Mouse (Mus musculus) hindbrain, embryonic 16.5 days (tissue): ENCODE measurements at regions not wholly inside any gene's neighbourhood (a gene's known extent, or its start where the extent isn't known, plus 50 kb on each side); places are given as distances from the start of the nearest gene placed in this dataset.

Experiments used
- ATAC-seq: fragments of 200-750 bp; cut with Nextera tagmentation; 2 replicates; pipeline ENCODE4 v1.8.0; 2017; ENCODE audit warnings: moderate TSS enrichment, moderate library complexity
- H3K27ac ChIP-seq: fragments of 300-500 bp; sonication (generic); 2 replicates; pipeline ENCODE4 v1.5.1; 2014; ENCODE audit warnings: low read depth, mild to moderate bottlenecking, control low read depth, low read length, moderate library complexity
- H3K27me3 ChIP-seq: fragments of 300-500 bp; sonication (generic); replicated peaks from 2 replicates; pipeline ENCODE4 v1.6.1; 2014; ENCODE audit warnings: low read length; ENCODE audit not compliant: control insufficient read depth, insufficient read depth
- H3K36me3 ChIP-seq: fragments of 300-500 bp; sonication (generic); 2 replicates; pipeline ENCODE4 v1.6.1; 2014; ENCODE audit warnings: mild to moderate bottlenecking, low read length, moderate library complexity, mixed read lengths; ENCODE audit not compliant: control insufficient read depth, insufficient read depth
- H3K4me1 ChIP-seq: fragments of 300-500 bp; sonication (generic); 2 replicates; pipeline ENCODE4 v1.6.1; 2014; ENCODE audit warnings: low read depth, low read length; ENCODE audit not compliant: control insufficient read depth, insufficient read depth
- H3K4me2 ChIP-seq: fragments of 300-500 bp; sonication (generic); 2 replicates; pipeline ENCODE4 v1.6.1; 2014; ENCODE audit warnings: mild to moderate bottlenecking, low read length, control low read depth, moderate library complexity
- H3K4me3 ChIP-seq: fragments of 300-500 bp; sonication (generic); 2 replicates; pipeline ENCODE4 v1.5.1; 2014; ENCODE audit warnings: mild to moderate bottlenecking, low read length, control low read depth, moderate library complexity
- H3K9ac ChIP-seq: fragments of 300-500 bp; sonication (generic); 2 replicates; pipeline ENCODE4 v1.6.1; 2014; ENCODE audit warnings: low read depth, mild to moderate bottlenecking, control low read depth, low read length, moderate library complexity
- H3K9me3 ChIP-seq: fragments of 300-500 bp; sonication (generic); 2 replicates; pipeline ENCODE4 v1.6.1; 2014; ENCODE audit warnings: mild to moderate bottlenecking, low read length, moderate library complexity; ENCODE audit not compliant: control insufficient read depth
- WGBS: fragments of 180-500 bp; shearing (Covaris S2); extraction: QIAGEN DNeasy Blood & Tissue Kit; methylation state at CpG from one replicate; pipeline ENCODE4 v1.1.7; 2014; 5-methylcytosine and 5-hydroxymethylcytosine counted together

GRCm38 (mm10) chr7:68582540-68583325, 166.3 kb downstream of the Arrdc4 start:
- no peak overlapping the region for H3K4me2 ChIP-seq
- peaks cover 6% of the 10 kb centered on the region; the same call in 1 of the 2 replicates for H3K27me3 ChIP-seq
- no peaks in the 10 kb centered on the region for H3K36me3 ChIP-seq
- no peaks in the 10 kb centered on the region for H3K9me3 ChIP-seq
- H3K4me3 ChIP-seq, result no peak overlapping the region
- no peak overlapping the region for H3K9ac ChIP-seq
- no peak overlapping the region for H3K27ac ChIP-seq
- 75% methylated on average over 13 of the region's 13 CpGs for WGBS
- no peak for ATAC-seq
- no peaks in the 10 kb centered on the region for H3K4me1 ChIP-seq

- Histone ChIP-seq H3K4me3 (no peak overlapping the region), H3K4me1 (no peaks in the 10 kb centered on the region), H3K27me3 (peaks cover 6% of the 10 kb centered on the region; the same call in 1 of the 2 replicates), H3K9me3 (no peaks in the 10 kb centered on the region), H3K9ac (no peak overlapping the region), H3K27ac (no peak overlapping the region), H3K36me3 (no peaks in the 10 kb centered on the region), H3K4me2 (no peak overlapping the region)
- ATAC-seq, result no peak
- whole genome bisulfite sequencing, result 45% methylated on average over 4 of the region's 4 CpGs
These were observed 168.4 kb downstream of the Arrdc4 start for GRCm38 (mm10) chr7:68580650-68581049.

- Histone ChIP-seq H3K4me3 (peak overlapping the region; percentile 28), H3K4me2 (peak overlapping the region; percentile 59), H3K36me3 (no peaks in the 10 kb centered on the region), H3K9ac (no peak overlapping the region; the same call in 1 of the 2 replicates), H3K27me3 (peaks cover 6% of the 10 kb centered on the region; the same call in 1 of the 2 replicates), H3K27ac (no peak overlapping the region), H3K4me1 (no peaks in the 10 kb centered on the region), H3K9me3 (no peaks in the 10 kb centered on the region)
- WGBS, result 15% methylated on average over 10 of the region's 10 CpGs
- peak; percentile 87 for ATAC-seq
These were observed 169.4 kb downstream of the Arrdc4 start for GRCm38 (mm10) chr7:68579666-68580065.

- Histone ChIP-seq H3K9ac (no peak overlapping the region), H3K4me2 (no peak overlapping the region), H3K27ac (no peak overlapping the region), H3K9me3 (no peaks in the 10 kb centered on the region), H3K27me3 (peaks cover 6% of the 10 kb centered on the region; the same call in 1 of the 2 replicates), H3K4me1 (no peaks in the 10 kb centered on the region), H3K36me3 (no peaks in the 10 kb centered on the region), H3K4me3 (no peak overlapping the region)
- WGBS, result 52% methylated on average over 8 of the region's 8 CpGs
- ATAC-seq, result no peak
These were observed 169.8 kb downstream of the Arrdc4 start for GRCm38 (mm10) chr7:68579216-68579615.

- no peak for ATAC-seq
- H3K27me3 ChIP-seq, result no peaks in the 10 kb centered on the region; the same call in 1 of the 2 replicates
- no peak overlapping the region for H3K9ac ChIP-seq
- H3K27ac ChIP-seq, result no peak overlapping the region
- no peak overlapping the region for H3K4me3 ChIP-seq
- whole genome bisulfite sequencing, result 49% methylated on average over 4 of the region's 4 CpGs
- no peaks in the 10 kb centered on the region for H3K36me3 ChIP-seq
- H3K4me2 ChIP-seq, result no peak overlapping the region
- no peaks in the 10 kb centered on the region for H3K4me1 ChIP-seq
- no peaks in the 10 kb centered on the region for H3K9me3 ChIP-seq
These were observed 177.7 kb downstream of the Arrdc4 start for GRCm38 (mm10) chr7:68571315-68571714.

GRCm38 (mm10) chr7:68568127-68568510, 180.9 kb downstream of the Arrdc4 start:
- Histone ChIP-seq H3K4me1 (no peaks in the 10 kb centered on the region), H3K27me3 (no peaks in the 10 kb centered on the region; the same call in 1 of the 2 replicates), H3K9ac (no peak overlapping the region), H3K36me3 (no peaks in the 10 kb centered on the region), H3K27ac (no peak overlapping the region), H3K4me3 (no peak overlapping the region), H3K4me2 (no peak overlapping the region), H3K9me3 (no peaks in the 10 kb centered on the region)
- ATAC-seq, result no peak
- WGBS, result 85% methylated on average over 9 of the region's 9 CpGs

- no peak for ATAC-seq
- Histone ChIP-seq H3K36me3 (no peaks in the 10 kb centered on the region), H3K9ac (no peak overlapping the region), H3K4me2 (no peak overlapping the region), H3K4me3 (no peak overlapping the region), H3K27ac (no peak overlapping the region), H3K9me3 (no peaks in the 10 kb centered on the region), H3K4me1 (no peaks in the 10 kb centered on the region), H3K27me3 (no peaks in the 10 kb centered on the region; the same call in 1 of the 2 replicates)
- WGBS, result 83% methylated on average over 3 of the region's 3 CpGs
These were observed 181.5 kb downstream of the Arrdc4 start for GRCm38 (mm10) chr7:68567452-68568126.

- Histone ChIP-seq H3K4me3 (no peak overlapping the region), H3K4me2 (no peak overlapping the region), H3K9me3 (no peaks in the 10 kb centered on the region), H3K9ac (no peak overlapping the region), H3K36me3 (no peaks in the 10 kb centered on the region), H3K4me1 (no peaks in the 10 kb centered on the region), H3K27me3 (no peaks in the 10 kb centered on the region), H3K27ac (no peak overlapping the region)
- no peak for ATAC-seq
- WGBS, result 61% methylated on average over 15 of the region's 15 CpGs
These were observed 189.3 kb downstream of the Arrdc4 start for GRCm38 (mm10) chr7:68559440-68560343.
